In the genomic region with DNA sequence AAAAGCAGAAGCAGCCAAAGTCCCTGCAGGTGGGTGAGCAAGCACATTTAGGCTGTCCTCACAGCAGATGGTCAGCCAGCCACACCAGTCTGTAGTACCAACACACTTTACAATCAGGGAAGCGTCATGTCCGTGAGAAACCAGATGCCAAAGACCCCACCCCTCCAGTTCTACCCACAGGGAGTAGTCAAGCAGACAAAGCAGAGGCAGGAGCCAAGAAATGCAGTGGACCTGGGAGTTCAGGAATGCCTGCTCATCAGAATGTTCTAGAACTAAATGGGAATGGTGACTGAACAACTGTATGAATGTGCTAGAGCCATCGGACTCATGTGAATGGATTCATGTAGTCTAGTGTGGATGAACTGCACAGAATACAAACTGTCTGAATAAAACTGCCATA, we compare ENCODE assay signal across 22 mouse cellular contexts. TPM values are rescaled to one million over a fixed set of nuclear protein-coding genes. Genes with fewer than 3 reads are reported as not detected.
"Had no signal": no experiment of that assay in that cellular context is flagged by ENCODE, and none has a peak within 500 bp of the region (broad histone marks: within the 10 kb centered on the region; RNA-seq: fewer than 3 reads in every experiment).

No protein-coding gene starts in this region.

- H3K36me3 ChIP-seq: midbrain, embryonic 10.5 days; midbrain, embryonic 12.5 days; neural tube, embryonic 13.5 days; neural tube, embryonic 15.5 days had no signal

- H3K9me3 ChIP-seq: midbrain, embryonic 10.5 days; midbrain, embryonic 12.5 days; neural tube, embryonic 13.5 days; neural tube, embryonic 15.5 days had no signal

- H3K4me3 ChIP-seq: midbrain, embryonic 10.5 days; midbrain, embryonic 12.5 days; myocyte; neural tube, embryonic 13.5 days; neural tube, embryonic 15.5 days had no signal

- H3K4me1 ChIP-seq: neural tube, embryonic 13.5 days; neural tube, embryonic 15.5 days had no signal

- DNase-seq: lung, adult 18-20 months; lung, embryonic 14.5 days; lung, postnatal 10 days; lung, postnatal 4 days; midbrain, embryonic 14.5 days; retina, postnatal 1 day; right cerebral cortex, adult 18-20 months; right cerebral cortex, postnatal 25 days; right cerebral cortex, postnatal 4 days; spleen, adult 18-20 months; thymus, adult 18-20 months; thymus, postnatal 14 days had no signal

- ATAC-seq: midbrain, embryonic 16.5 days had no signal

- H3K27me3 ChIP-seq: midbrain, embryonic 12.5 days; neural tube, embryonic 13.5 days; neural tube, embryonic 15.5 days had no signal

- H3K4me2 ChIP-seq: lung, embryonic 14.5 days; midbrain, embryonic 12.5 days; neural tube, embryonic 13.5 days; neural tube, embryonic 15.5 days had no signal

- H3K27ac ChIP-seq: midbrain, embryonic 10.5 days; midbrain, embryonic 12.5 days; neural tube, embryonic 13.5 days; neural tube, embryonic 15.5 days had no signal

- H3K9ac ChIP-seq: lung, embryonic 14.5 days; midbrain, embryonic 12.5 days; neural tube, embryonic 13.5 days; neural tube, embryonic 15.5 days had no signal

RNA-seq across cellular contexts. Expression of gene Slc6a18, which starts 9.8 kb away (rescaled TPM):
- polyA plus RNA-seq: lung, embryonic 14.5 days; lung, embryonic 16.5 days; midbrain, embryonic 10.5 days; midbrain, embryonic 12.5 days; midbrain, embryonic 14.5 days; midbrain, embryonic 16.5 days; myocyte; neural tube, embryonic 11.5 days; neural tube, embryonic 13.5 days; neural tube, embryonic 15.5 days; stomach, embryonic 14.5 days; stomach, embryonic 16.5 days had no signal

RNA-seq across cellular contexts. Expression of gene Slc6a19, which starts 17.1 kb away (rescaled TPM):
- polyA plus RNA-seq: lung, embryonic 16.5 days; stomach, embryonic 14.5 days had no signal
